Mouse (Mus musculus) ES-E14 (cell line): ENCODE measurements around the gene Mvb12a.

ENCODE experiments used
- MAFK ChIP-seq: IDR thresholded peaks from 2 replicates; pipeline ENCODE4 v1.6.1; 2014; ENCODE audit warnings: mild to moderate bottlenecking, low read depth, low read length, inconsistent platforms; ENCODE audit not compliant: insufficient read depth
- ZNF384 ChIP-seq: IDR thresholded peaks from 2 replicates; pipeline ENCODE4 v1.6.1; 2012; ENCODE audit warnings: low read depth, low read length, inconsistent platforms

DNA sequence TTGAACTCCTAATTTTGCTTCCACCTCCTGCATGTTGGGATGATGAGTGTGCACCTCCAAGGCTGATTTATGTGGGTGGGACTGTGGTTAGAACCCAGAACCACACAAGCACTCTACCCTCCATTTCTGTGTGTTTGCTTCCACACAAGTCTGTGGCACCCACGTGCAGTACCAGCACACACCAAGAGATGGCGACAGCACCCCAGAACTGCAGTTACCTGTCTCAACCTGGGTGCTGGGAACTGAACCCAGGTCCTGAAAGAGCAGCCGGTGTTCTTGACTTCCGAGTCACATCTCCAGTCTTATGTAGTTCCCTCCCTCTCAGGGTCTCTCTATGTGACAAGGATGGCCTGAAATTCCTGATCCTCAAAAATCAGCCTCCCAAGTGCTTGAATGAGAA, 21.3 kb downstream of the Mvb12a start:
- TF ChIP-seq MAFK (no peak), ZNF384 (no peak)
